Mouse (Mus musculus) lung, embryonic 14.5 days (tissue): ENCODE data around the gene Ksr1. TPM values are rescaled to one million over a fixed set of nuclear protein-coding genes. Genes with fewer than 3 reads are reported as not detected.
A peak's percentile ranks its signal among the peaks of the same experiment; 100 is the strongest.

Source experiments
- ATAC-seq: fragments of 200-750 bp; cut with Nextera tagmentation; 2 replicates; pipeline ENCODE4 v1.8.0; 2017; ENCODE audit warnings: mild to moderate bottlenecking, moderate TSS enrichment, moderate library complexity; ENCODE audit not compliant: insufficient read depth
- DNase-seq: peaks from one replicate; pipeline ENCODE4 v3.0.0-alpha.2; 2015
- H3K27ac ChIP-seq: fragments of 300-500 bp; sonication (generic); 2 replicates; pipeline ENCODE4 v1.5.1; 2014; ENCODE audit warnings: low read depth, mild to moderate bottlenecking, moderate library complexity
- H3K27me3 ChIP-seq: fragments of 300-500 bp; sonication (generic); 2 replicates; pipeline ENCODE4 v1.6.1; 2014; ENCODE audit warnings: low read length, control low read depth; ENCODE audit not compliant: insufficient read depth
- H3K36me3 ChIP-seq: fragments of 300-500 bp; sonication (generic); 2 replicates; pipeline ENCODE4 v1.6.1; 2014; ENCODE audit warnings: control low read depth; ENCODE audit not compliant: insufficient read depth
- H3K4me1 ChIP-seq: fragments of 300-500 bp; sonication (generic); 2 replicates; pipeline ENCODE4 v1.6.1; 2014; ENCODE audit warnings: antibody characterized with exemption, control low read depth; ENCODE audit not compliant: insufficient read depth
- H3K4me2 ChIP-seq: fragments of 300-500 bp; sonication (generic); 2 replicates; pipeline ENCODE4 v1.6.1; 2014; ENCODE audit warnings: mild to moderate bottlenecking
- H3K4me3 ChIP-seq: fragments of 300-500 bp; sonication (generic); 2 replicates; pipeline ENCODE4 v1.5.1; 2014; ENCODE audit warnings: low read depth, low read length
- H3K9ac ChIP-seq: fragments of 300-500 bp; sonication (generic); 2 replicates; pipeline ENCODE4 v1.6.1; 2014
- H3K9me3 ChIP-seq: fragments of 300-500 bp; sonication (generic); 2 replicates; pipeline ENCODE4 v1.6.1; 2016; ENCODE audit warnings: low read depth, low read length, control low read depth
- CTCF ChIP-seq: IDR thresholded peaks from 2 replicates; pipeline ENCODE4 v1.5.1; 2016; ENCODE audit warnings: antibody characterized with exemption, low read depth
- WGBS: fragments of 180-500 bp; shearing (Covaris S2); extraction: QIAGEN DNeasy Blood & Tissue Kit; methylation state at CpG from one replicate; pipeline ENCODE4 v1.1.7; 2014; 5-methylcytosine and 5-hydroxymethylcytosine counted together
- polyA plus RNA-seq: library from polyadenylated mRNA; unstranded; fragments of >200 nt; fragmentation: Nextera tagmentation; extraction: Ambion mirVana; gene quantifications from 2 replicates; pipeline ENCODE4 v1.2.1, GENCODE M21; 2014

The Ksr1 gene
- polyA plus RNA-seq, 1 experiment from 2014 or later = 5.1 TPM

DNA sequence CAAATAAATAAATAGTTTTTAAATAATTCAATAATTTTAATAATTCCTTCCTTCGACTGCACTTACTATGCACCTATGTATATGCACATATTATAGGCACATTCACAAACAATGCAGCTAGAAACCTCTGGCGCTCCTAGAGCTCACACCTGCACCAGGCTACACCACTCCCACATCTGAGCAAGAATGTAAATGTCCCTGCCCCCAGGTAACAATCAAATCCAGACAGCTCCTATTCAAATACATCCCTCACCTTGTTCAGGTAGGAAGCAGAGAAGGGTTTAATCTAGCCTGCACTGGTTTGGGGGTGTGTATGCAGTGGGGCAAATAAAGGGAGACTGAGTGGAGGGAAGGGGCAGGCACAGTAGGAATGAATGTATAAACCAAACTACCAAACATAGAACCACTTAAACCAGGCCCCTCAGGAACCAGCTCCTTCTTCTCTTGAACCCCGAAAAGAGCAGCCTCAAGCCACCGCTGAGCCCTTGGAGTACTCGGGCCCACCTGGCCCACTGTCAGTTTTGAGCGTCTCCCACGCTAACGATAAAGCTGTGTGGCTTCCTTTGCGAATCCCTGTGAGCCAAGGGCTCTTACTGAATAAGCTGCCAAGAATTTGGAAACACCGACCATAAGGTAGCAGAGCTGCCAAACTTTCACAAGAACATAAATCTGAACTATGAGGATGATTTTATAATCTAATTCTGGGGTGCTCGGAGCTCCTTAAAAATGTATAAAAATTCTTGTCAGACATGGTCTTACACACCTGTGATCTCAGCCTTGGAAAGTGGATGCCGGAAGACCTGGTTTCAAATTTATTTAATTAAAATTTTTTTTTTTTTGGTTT, 167.8 kb downstream of the Ksr1 start:
- Histone ChIP-seq H3K9ac (no peak overlapping the region), H3K27ac (no peak overlapping the region), H3K4me3 (no peak overlapping the region), H3K4me2 (no peak overlapping the region), H3K27me3 (no peaks in the 10 kb centered on the region), H3K36me3 (no peaks in the 10 kb centered on the region), H3K9me3 (no peaks in the 10 kb centered on the region), H3K4me1 (no peaks in the 10 kb centered on the region; the same call in 1 of the 2 replicates)
- no peak for ATAC-seq
- DNase-seq = no peak
- TF ChIP-seq CTCF = no peak
- WGBS = 74% methylated on average over 12 of the region's 12 CpGs

DNA sequence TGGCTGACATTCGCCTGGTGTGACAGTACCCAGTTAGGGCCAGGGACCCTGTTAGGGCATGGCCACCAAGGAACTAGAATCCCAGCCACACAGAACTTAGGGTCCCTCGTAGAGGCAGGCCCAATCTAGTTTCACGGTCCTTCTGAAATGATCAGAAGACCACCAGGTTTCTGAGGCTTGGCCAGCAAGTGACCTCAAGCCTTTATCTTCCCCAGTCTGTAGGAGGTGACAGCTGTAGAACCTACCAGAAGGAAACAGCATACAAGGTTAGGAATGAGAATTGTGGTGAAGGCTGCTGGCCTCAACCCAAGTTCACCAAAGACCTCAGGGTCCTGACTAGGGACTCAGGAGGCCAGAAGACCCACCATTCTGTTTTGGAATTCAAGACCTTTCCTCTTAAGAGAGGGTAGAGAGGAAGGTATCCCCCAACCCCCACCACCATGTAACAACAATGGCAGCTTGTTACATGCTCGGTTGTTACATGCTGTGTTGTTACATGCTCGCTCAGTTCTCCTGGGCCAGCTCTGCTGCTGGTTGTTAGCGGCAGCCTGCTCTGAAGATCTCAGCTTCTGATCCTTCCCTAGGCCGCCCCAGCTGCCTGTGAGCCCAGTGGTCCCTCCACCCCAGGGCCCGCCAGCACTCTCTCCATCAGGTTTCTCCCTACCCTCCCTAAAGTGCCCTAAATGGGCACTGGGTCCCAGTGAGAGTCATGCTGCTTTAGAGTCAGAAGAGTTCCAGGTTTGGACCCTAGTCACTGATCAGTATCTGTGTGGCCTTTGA, 169.3 kb downstream of the Ksr1 start:
- H3K4me2 ChIP-seq = no peak overlapping the region
- DNase-seq (no peak), ATAC-seq (no peak)
- H3K9ac ChIP-seq = no peak overlapping the region
- WGBS = 68% methylated on average over 8 of the region's 8 CpGs
- no peaks in the 10 kb centered on the region for H3K9me3 ChIP-seq
- TF ChIP-seq CTCF = no peak
- H3K36me3 ChIP-seq = no peaks in the 10 kb centered on the region
- no peak overlapping the region for H3K4me3 ChIP-seq
- no peaks in the 10 kb centered on the region for H3K27me3 ChIP-seq
- no peak overlapping the region for H3K27ac ChIP-seq
- H3K4me1 ChIP-seq = no peaks in the 10 kb centered on the region; the same call in 1 of the 2 replicates

DNA sequence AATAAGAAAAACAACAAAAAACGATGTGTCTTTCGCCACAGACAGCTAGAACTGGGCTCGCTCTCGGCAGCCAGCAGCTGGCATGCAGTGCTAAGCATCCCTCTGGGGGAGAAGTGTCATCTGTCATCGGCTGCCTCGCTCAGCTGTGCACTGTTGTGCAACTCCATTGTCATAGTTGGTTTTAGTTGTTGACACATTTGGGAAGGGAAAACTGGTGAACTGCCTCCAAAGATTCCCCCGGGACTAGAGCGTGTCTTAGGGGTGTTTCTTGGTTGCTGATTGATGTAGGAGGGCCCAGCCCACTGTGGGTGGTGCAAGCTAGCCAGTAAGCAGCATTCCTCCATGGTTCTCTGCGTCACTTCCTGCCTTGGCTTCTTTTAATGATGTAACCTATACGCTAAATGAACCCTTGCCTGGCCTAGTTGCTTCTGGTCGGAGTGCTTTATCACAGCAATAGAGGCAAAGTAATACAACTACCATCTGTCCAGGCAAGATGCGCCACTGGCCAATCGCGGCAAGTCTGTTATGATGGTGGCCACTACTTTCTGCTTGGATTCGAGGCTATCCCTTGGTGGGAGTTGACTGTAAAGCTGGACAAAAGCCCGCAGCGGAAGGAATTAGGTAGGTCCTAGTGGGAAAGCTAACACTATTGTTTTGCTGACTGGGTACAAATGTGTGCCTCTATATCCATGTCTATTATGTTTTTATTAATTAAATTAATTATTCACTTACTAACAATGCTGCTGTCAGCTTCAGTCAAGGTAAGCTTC, 172.6 kb downstream of the Ksr1 start:
- Histone ChIP-seq H3K27me3 (no peaks in the 10 kb centered on the region), H3K4me3 (no peak overlapping the region), H3K4me1 (no peaks in the 10 kb centered on the region; the same call in 1 of the 2 replicates), H3K4me2 (peak overlapping the region; percentile 31; the same call in 1 of the 2 replicates), H3K9me3 (no peaks in the 10 kb centered on the region), H3K9ac (no peak overlapping the region), H3K36me3 (no peaks in the 10 kb centered on the region), H3K27ac (peak overlapping the region; percentile 50; the same call in 1 of the 2 replicates)
- TF ChIP-seq CTCF = no peak
- WGBS = 59% methylated on average over 17 of the region's 17 CpGs
- ATAC-seq (peak; percentile 81), DNase-seq (peak; percentile 82)

DNA sequence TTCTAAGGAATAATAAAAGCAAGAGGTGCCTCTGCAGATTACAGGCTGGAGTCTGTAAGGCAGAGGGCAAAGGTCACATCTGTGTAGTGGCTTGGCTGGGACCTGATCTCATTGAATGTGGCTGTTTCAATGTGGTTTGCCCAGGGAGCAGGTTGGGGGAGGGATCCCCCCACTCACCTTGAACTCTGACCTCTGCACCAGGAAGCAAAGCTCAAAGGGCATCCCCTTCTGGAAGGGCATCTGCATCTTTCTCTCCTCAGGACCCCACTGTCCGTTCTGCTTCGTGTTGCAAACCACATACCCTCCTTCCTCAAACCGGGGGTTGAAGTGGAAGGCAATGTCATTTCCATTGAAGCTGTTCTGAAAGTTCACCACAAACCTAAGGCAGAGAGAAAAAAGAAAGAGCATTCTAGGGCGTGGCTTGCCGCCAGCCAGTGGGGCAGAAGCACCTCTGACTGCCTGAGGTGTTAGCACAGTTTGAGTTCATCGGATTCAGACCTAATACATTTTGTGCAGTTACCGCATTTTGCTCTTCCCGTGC, 173.3 kb downstream of the Ksr1 start:
- no peak for TF ChIP-seq CTCF
- Histone ChIP-seq H3K27me3 (no peaks in the 10 kb centered on the region), H3K9ac (no peak overlapping the region), H3K4me2 (peak overlapping the region; percentile 31; the same call in 1 of the 2 replicates), H3K36me3 (no peaks in the 10 kb centered on the region), H3K4me3 (no peak overlapping the region), H3K9me3 (no peaks in the 10 kb centered on the region), H3K27ac (no peak overlapping the region), H3K4me1 (no peaks in the 10 kb centered on the region; the same call in 1 of the 2 replicates)
- WGBS = 46% methylated on average over 8 of the region's 8 CpGs
- ATAC-seq (no peak), DNase-seq (no peak)

DNA sequence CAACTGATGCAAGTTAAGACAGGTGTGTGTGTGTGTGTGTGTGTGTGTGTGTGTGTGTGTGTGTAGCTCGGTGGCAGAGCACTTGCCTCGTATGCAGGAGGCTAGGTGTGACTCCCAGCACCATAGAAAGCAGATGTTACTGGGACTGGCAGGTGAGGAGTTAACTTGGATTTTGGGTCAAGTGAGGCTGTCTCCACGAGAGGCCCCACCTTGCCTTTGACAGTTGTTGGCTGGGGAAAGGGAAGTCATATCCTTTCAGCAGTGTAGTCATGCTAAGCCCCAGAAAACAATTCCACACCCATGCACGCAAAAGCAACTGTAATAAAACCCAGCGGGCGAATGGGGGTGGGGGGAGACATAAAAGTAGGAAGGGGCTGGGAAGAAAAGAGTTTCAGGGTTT, 173.9 kb downstream of the Ksr1 start:
- DNase-seq = no peak
- Histone ChIP-seq H3K4me1 (no peaks in the 10 kb centered on the region; the same call in 1 of the 2 replicates), H3K27ac (no peak overlapping the region), H3K9ac (no peak overlapping the region), H3K27me3 (no peaks in the 10 kb centered on the region), H3K4me2 (no peak overlapping the region), H3K9me3 (no peaks in the 10 kb centered on the region), H3K4me3 (no peak overlapping the region), H3K36me3 (no peaks in the 10 kb centered on the region)
- TF ChIP-seq CTCF = no peak
- 50% methylated on average over 6 of the region's 6 CpGs for WGBS
- ATAC-seq = no peak

DNA sequence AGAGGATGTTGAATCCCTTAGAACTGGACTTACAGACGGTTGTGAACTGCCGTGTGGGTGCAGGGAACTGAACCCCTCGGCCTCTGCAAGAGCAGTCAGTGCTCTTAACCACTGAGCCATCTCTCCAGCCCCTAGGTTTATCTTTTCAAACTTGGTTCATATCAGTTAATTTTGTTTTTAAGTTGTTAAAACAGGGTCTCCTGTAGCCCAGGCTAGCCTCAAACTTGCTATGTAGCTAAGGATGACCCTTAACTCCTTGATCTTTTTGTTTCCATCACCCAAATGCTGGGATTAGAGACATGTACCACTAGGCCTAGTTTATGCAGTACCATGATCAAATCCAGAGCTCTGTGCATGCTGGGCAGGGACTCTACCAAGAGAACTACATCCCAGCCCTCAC, 174.5 kb downstream of the Ksr1 start:
- no peak for ATAC-seq
- Histone ChIP-seq H3K27me3 (no peaks in the 10 kb centered on the region), H3K27ac (no peak overlapping the region), H3K9me3 (no peaks in the 10 kb centered on the region), H3K36me3 (no peaks in the 10 kb centered on the region), H3K4me3 (no peak overlapping the region), H3K4me2 (no peak overlapping the region), H3K4me1 (no peaks in the 10 kb centered on the region; the same call in 1 of the 2 replicates), H3K9ac (no peak overlapping the region)
- no peak for TF ChIP-seq CTCF
- 85% methylated on average over 3 of the region's 3 CpGs for WGBS
- DNase-seq = no peak
